Mouse (Mus musculus) layer of hippocampus, postnatal 25 days (tissue): ENCODE measurements around the gene Tnrc18. TPM values are rescaled to one million over a fixed set of nuclear protein-coding genes. Genes with fewer than 3 reads are reported as not detected.

Source experiments
- DNase-seq, 2 experiments: peaks; one replicate each; pipeline ENCODE4 v3.0.0; 2022; ENCODE audit warnings: mixed read lengths in 2 of 2, low spot score in 1 of 2; ENCODE audit errors: extremely low spot score in 1 of 2
- total RNA-seq, 2 experiments: library from RNA; stranded (reverse); gene quantifications; 2 replicates each; pipeline ENCODE4 v1.2.3; 2021

Gene Tnrc18
- total RNA-seq, 2 experiments from 2014 or later = 131 to 158 TPM

DNA sequence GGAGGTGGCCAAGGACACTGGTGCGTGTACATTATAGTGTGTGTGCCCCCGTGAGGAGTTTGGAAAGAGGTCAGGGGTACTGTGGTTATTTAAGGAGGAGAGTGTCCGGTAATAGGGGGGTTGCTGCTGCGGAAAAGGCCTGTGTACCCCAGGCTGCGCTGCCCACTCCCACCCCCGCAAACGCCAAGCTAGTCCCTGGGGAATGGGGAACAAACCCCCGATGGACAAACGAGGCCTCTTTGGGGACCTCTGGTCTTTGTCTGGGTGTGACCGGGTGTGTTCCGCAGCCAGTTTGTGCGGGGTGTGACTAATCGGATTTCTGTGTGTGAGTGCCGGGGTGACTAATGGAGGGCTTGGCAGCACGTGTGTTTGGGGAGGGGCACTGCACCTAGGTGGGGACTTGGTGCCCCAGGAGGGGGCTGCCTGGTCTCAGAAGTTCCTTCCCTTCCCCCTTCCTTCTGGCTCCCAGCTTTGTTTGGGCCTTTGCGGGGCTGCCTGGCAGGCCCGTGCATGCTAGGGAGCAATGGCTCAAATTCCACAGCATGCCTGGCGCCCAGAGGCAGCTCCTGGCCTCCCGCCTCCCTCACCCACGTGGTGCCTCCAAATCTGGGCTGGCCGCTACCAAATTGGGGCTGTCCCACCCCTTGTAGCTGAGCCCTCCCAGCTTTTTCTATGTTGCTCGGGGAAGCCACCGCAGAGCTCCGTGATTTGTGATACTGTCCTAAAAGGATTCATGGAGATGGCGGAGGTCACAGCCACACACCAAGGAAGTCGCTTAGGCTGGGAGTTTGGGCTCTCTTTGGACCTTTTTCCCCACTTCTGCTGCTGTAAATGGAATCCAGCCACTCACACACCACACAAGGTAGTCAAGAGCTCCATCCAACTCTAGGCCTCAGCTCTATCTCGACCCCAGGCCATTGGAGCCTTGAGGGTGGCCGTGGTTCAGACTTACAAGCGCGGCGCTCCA lies 5.9 kb upstream of the Tnrc18 start:
- DNase-seq = peak; percentile 53 to 56

DNA sequence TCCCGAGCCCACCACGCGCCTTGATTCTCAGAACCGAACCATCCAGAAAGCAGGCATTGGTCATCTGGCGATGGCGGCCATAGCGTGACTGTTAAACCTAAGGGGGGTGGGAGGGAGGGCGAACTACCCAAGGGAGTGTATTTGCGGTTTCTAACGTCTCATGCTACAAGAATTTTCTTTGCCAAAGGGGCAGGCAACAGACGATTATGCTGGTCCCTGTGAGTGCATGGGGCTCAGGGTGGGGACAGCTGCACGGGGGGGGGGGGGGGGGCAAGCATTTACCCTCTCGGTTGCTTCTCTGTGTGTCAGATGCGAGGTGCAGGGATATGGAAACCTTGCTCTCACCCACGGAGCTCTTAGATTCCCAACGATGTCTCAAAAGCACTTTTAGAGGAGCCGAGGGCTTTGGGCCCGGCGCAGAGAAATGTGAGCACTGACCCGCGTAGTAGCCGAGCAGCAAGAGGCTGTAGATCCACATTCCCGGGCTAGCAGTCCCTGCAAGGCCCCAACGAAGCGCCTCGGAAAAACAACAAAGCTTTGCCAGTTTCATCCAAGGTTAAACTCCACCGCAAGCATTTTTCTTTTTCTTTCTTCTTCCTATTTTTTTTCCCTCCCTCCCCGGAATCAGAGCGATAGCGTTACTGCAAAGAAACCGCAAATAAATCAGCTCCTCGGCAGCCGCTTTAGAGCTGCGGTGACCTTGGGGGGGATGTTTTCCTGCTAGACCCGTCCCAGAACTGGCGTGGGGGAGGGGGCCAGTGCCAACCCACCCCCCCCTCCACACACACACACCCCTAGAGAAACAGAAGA lies 5.0 kb upstream of the Tnrc18 start:
- DNase-seq = peak in 1 of 2 experiments; percentile 20

DNA sequence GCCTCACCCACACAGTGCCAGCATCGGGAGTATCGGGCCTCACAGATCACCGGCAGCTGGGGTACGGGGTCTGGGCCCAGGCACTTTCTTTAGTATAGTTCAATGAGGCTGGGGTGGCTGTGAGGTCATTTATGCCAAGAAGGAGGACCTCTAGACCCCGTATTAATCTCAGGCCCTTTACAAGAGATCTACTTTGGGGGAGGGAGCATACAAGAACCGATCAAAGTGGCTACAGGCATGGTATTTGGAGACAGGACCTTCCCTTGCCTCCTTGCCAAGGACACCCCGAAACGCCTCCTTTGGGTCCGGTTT lies 4.5 kb upstream of the Tnrc18 start:
- DNase-seq = peak in 1 of 2 experiments; percentile 48

DNA sequence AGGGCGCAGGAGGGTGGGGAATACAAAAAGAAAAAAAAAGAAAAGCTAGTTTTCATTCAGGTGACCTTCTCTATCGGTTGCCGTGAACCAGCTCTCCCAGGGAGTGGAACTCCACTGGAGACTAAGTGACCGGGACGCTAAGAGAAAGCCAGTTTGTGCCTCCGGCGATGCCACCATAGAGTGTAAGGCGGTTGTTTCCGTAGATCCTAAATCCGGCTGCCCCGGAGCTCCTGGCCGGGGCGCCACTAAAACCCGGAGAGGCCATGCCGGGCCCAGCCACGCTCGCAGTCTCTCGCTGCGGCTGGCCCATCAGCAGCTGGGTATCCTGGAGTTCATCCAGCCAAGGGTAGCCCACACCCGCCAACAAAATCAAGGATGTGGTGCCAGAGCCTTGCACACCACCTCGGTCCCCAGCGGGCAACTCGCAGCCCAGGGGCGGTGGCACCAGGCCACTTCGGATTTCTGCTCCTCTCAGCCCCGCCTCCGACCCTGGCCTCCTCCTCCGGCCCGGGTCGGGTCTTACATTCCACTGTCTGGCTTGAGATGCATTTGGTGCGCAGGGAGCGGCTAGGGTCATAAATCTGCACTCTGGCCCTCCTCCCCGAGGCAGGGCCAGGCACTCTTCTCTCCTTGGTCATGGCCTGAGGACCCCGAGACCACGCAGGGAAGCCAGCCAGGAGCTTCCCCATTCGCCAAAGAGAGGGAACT lies 4.0 kb upstream of the Tnrc18 start:
- DNase-seq = peak in 1 of 2 experiments; percentile 56

DNA sequence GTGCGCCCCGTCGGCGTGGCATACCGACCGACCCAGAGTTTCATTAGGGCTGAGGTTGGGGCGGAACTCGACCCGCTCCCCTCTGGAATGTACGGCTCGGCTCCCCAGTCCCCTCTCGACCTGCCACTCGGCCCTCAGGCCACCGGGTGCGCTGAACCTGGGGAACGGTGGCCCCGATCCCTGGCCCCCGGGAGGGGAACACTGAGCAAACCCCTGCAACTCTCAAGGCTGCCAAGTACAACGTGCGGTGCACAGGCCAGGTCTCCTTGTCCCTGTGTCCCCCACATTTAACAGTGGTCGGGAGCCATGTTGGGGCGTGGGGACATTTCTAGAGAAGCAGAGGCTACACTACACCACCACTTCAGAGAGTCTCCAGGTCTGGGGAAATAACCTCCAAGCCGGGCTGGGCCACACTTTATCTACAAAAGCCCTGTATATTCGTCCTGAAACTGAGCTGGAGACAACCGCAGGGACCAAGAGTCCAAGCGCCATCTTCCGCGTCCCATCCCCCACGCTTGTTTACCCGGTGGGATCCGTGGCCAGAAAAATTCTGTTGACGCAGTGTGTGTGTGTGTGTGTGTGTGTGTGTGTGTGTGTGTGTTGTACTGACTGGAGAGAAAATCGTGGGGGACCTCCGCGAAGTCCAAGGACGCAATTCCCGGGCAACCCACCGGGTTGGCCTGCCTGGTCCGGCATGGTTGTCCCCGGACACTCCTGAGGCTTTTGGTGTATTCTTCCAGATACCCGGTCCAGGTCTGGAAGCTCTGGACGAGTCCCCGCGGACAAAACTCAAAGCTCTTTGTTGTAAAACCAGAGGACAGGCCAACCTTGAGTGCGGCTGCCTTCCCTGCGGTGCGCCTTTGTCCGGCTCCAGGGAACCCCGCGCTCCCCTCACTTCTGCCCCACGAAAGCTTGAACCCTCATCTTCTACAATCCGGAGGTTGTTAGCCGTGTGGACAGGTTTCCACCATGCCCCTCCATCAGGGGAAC lies 3.1 kb upstream of the Tnrc18 start:
- DNase-seq = peak; percentile 63 to 75

DNA sequence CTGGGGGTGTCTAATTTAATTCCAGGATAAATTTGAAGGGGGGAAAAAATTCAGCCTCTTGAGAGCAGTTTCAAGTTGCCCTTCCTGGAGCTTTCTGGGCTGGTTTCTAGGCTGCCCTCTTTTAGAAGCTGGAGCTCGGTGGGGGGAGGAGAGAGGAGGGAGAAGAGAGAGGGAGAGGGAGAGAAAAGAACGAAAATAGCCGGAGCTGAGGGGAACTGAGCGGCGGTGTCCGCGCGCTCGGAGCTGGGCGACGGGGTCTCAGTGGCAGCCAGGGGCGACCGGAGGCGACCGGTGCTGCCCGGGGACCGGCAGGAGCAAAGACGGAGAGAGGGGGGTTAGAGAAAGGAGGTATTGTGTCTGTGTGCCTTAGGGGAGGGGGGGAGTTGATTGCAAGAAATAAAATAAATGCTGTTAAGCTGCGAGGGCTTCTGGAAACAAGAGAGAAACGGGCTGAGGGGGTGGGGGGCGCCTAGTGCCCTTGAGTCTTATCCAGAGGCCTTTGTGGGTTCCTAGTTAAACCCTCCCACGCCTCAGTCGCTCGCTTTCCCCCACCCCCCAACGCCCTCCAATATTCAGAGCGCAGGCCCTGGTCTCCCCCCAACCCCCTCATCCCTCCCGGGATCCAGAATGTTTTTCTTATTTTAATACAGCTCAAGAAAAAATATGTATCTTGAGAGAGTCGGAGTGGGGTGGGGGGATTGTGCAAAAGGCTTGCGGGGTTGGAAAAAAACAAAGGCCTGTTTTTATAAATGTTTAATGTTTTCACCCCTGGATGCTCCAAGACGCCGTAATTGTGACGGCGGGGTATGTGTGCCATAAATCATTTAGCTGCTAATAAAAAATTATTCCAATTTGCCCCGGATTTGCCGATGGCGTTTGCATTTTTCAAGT lies 2.2 kb upstream of the Tnrc18 start:
- DNase-seq = peak; percentile 54 to 71

DNA sequence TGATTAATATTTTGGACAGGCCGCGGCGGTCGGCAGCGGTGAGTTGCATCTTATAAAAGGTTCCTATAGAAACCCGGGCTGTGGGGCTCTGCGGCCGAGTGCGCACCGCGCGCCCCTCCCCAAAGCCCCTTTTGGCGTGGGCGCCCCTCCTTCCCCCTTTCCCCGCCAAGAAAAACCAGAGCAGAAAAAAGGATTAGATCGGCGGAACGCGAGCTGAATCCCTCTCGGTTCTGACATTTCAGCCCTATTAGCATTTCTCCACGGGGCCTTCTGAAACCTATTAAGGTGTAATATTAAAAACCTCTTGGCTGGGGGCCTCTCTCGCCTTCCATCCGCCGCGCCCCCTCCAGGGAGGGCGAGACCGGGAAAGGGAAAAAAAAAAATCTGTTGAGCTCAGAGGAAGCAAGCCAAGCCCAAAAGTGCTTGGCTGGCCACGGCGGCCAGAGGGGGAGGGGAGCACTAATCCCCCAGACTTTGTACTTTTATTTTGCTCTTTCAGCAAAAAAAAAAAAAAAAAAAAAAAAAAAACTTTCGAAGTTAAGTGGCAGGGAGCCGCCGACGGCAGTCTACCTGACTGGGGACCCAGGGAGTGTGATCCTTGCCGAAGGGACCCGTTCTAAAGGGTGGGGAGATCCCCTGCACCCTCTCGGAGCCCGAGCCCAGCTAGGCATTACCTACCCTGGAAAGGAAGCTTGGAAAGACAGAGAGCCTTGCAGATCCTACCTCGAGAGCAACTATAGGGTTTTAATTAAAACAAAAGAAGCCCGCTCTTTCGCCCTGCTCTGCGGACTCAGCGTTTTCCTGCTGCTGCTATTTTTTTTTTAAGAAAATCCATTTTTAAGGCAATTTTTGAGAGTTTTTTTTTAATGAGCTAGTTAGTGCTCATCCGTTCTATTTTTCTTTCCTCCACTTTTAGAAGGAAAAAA lies 1.2 kb upstream of the Tnrc18 start:
- DNase-seq = peak; percentile 56 to 58

DNA sequence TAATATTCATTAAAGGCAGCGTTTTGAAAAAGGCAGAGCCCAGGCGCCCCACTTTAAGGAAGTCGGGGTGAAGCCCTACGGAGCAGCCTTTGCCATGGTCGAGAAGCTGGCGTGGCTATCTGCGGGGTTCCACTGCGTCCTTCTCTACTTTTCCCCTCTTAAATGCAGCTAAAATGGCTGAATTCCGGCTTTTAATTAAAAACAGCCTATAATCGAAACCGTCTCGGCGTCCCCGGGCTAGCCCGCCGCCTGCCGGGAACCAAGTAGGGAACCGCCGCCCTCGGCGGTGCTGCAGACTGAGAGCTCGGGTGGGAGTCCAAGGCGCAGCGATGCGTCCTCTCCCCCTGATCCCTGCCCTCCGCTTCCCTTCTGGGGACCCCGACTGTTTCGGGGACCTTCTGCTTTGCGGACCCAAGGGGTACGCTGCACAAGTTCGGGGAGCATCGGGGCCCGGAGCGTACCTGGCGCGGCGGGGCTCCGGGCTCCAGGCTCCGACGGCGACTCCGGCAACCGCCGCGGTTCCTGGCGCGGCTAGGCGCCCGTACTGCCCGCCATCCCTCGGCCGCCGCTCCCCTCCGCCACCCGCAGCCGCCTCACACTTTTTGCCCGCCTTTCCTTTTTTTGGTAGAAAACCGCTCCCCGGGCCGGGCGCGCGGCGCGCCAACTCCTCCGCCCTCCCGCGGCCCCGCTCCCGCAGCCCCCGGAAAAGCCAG lies 495 bp downstream of the Tnrc18 start:
- DNase-seq = peak; percentile 64 to 77

DNA sequence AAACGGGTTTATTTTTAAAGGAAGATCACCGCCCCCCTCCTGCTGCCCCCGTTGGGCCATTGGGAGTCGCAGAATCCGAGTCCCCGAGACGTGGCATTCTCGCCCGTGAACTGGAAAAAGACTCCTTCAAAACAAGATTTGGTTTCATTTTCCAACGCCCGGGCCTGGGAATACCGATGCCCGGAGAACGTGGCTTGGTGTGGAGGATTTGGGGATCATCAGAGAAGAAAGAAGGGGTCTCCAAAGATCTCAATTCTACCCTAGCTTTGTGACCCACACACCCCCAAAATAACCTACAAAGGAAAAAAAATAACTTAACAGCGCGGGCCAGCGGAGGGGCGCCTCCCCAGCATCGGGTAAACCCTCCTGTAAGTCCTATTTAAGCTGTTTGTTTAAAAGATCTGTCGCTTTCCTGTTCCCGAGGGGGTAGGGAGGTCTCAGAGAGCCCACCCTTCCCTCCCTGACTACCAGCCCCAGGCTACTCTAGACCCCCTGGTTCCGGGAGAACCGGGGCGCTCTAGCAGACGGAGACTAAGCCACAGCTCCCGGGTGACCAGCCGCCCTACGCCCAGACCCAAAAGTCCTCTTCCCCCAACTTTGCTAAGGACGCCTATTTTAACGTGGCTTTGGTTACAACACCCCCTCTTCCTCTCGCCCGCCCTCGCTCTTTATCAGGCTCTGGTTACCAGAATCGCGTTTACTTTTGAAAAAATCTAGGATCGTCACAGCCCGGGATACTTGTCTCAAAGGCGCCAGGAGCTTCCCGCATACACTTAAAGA lies 1.2 kb downstream of the Tnrc18 start:
- DNase-seq = peak; percentile 25 to 43

DNA sequence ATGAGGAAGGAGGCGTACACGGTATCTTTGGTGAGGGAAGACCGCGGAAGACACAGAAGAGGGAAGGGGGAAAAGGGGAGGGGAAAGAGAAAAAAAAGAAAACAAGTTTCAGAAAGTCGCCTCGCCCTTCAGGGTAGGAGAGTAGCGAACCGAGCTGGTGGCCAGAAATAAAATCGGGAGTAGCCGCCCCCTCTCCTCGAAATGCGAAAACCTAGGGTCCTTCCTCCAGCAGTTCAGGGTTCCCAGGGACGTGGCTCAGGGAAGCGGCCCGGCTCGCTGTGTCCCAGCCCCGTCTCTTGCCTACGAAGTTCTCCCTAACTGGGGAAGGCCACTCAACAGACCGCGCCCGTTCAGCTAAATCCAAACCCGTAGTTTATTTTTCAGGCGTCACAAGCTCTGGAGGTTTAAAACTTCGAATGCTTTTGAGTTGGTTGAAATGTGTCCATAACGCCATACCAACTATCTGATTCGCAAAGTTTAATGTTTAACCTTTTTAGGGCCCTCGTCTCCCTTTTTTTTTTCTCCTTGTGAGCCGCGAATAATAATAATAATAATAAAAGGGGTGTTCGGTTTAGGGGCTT lies 2.0 kb downstream of the Tnrc18 start:
- peak in 1 of 2 experiments; percentile 22 for DNase-seq

DNA sequence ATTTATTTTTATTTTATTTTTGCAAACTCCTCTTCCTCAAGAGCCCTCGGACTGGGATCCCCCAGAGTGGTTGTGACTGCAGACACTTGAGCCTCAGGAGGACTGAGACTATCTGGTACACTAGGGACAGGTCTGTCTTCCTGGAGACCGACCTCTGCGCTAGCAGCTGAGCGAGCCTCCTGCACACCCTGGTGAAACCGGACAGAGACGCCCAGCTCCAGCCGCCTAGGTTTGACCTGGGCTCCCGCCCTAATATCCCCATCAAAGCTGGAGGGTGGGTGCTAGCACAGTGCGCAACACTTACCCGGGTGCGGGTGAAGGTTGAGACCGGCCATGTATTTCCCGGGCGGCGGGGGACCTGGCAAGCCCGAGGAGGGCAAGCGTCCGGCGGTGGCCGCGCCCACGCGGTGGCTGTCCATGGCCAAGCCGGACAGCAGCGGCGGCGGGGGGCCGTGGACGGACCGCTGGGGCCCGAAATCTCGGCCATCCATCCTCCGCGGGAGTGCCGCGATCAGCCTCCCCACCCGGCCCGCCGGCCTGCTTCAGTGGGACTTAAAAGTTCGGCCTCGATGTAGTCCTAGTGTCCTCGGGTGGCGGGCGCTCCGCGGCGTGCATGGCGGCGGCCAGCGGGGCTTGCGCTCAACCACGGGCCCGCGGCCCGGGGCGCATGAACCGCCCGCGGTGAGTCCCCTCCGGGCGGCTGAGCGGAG lies 2.6 kb downstream of the Tnrc18 start:
- DNase-seq = peak in 1 of 2 experiments; percentile 32

DNA sequence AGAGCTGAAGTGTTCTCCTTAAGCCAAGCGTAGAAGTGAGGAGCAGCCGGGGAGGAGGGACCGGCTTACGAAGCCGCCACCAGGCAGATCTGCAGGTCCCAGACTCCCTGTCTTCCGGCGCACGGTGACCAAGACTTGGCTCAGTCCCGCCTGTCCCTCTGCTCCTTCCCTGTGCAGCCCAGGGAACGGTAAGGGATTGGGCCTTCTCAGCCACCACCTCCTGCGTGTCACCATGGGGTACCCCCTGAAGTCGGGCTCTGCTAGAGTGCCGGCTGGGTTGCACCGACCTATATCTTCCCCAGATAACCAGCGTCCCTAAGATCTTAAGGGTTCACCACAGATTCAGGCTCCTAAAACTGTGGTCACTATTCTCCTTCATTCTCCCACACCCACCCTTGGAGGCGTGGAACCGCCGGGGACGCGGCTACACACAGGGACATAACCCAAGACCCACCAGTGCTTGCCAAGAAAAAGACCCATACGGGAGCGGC lies 3.3 kb downstream of the Tnrc18 start:
- DNase-seq = no peak

DNA sequence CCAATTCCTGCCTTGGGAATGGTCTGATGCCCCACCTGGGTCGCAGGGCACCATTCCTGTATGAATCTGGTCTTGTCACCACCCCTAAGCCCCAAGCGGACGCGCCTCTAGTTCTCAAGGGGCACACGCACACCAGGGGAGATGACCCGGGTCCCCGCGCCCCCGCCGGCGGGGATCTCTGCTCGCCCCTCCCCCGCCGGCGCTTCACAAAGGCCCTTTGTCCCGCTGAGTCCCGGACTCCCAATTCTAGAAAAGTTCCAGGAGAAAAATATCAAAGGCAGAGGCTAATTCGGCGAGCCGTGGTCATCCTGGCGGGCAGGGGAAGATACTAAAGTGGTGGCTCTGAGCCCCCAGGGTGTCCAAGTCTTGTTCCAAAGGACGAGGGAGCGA lies 3.7 kb downstream of the Tnrc18 start:
- DNase-seq = peak in 1 of 2 experiments; percentile 44

DNA sequence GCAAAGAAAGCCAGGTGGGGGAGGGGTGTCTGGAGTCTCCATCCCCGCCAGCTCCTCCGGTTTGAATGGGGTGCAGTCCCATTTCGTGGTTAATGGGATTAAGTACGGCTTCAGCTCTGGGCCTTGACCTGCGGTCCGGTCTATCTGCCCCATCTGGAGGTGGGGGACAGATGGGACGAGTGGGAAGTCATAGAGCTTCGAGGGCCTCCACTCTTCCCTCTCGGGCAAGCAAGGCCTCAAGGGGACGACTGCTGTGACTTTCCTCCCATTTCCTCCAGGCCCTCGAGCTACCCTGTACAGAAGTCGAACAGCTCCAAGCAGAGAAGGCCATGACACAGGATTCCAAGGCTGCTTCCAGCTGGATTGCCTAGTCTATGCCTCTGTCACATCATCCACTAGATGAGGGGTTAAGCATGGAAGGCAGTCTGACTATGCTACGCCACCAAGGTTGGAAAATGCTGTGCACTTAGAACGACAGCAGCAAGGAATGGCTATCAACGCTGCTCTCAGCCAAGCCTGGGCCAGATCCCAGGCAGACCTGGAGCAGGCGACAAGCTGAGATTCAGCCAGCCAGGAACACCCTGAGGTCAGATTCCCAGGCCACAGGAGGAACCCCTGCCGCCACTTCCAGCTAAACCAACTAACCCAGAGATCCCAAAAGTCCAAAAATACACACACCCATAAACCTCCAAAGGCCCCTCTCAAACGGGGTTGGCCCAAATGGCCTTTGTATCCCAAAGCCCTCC lies 4.3 kb downstream of the Tnrc18 start:
- DNase-seq = peak in 1 of 2 experiments; percentile 21
